Mouse (Mus musculus) MEL (cell line): ENCODE data around the gene Prim1.

Experiments used
- CHD2 ChIP-seq: IDR thresholded peaks from 2 replicates; pipeline ENCODE4 v1.6.1; 2011; ENCODE audit warnings: low read length, improper control_type of control experiment
- CTCF ChIP-seq, 3 experiments: IDR thresholded peaks in 2 of 3; conservative IDR thresholded peaks in 1 of 3; 2 replicates each; pipeline ENCODE4 v1.5.1; 2011 to 2012; ENCODE audit warnings: low read length in 3 of 3, low read depth in 2 of 3, mild to moderate bottlenecking in 2 of 3, improper control_type of control experiment in 1 of 3, inconsistent platforms in 1 of 3, mixed read lengths in 1 of 3, moderate library complexity in 1 of 3; ENCODE audit not compliant: control insufficient read depth in 1 of 3, insufficient read depth in 1 of 3, poor library complexity in 1 of 3, severe bottlenecking in 1 of 3
- E2F4 ChIP-seq: IDR thresholded peaks from 2 replicates; pipeline ENCODE4 v1.6.1; 2011; ENCODE audit warnings: low read depth, low read length, improper control_type of control experiment, borderline replicate concordance
- EP300 ChIP-seq, 2 experiments: IDR thresholded peaks; 2 replicates each; pipeline ENCODE4 v1.6.1; 2011; ENCODE audit warnings: improper control_type of control experiment in 2 of 2, low read length in 2 of 2, low read depth in 1 of 2, mild to moderate bottlenecking in 1 of 2
- ETS1 ChIP-seq: IDR thresholded peaks from 2 replicates; pipeline ENCODE4 v1.6.1; 2012; ENCODE audit warnings: low read depth, mild to moderate bottlenecking, inconsistent platforms, low read length, improper control_type of control experiment, moderate library complexity
- MAX ChIP-seq: IDR thresholded peaks from 2 replicates; pipeline ENCODE4 v1.6.1; 2011; ENCODE audit warnings: low read length, improper control_type of control experiment
- POLR2A ChIP-seq, 2 experiments: IDR thresholded peaks; 2 replicates each; pipeline ENCODE4 v1.6.1; 2011 to 2012; ENCODE audit warnings: low read length in 2 of 2, mild to moderate bottlenecking in 2 of 2, control low read depth in 1 of 2, improper control_type of control experiment in 1 of 2, low read depth in 1 of 2, moderate library complexity in 1 of 2; ENCODE audit not compliant: control insufficient read depth in 1 of 2, insufficient read depth in 1 of 2, poor library complexity in 1 of 2
- POLR2AphosphoS2 ChIP-seq: IDR thresholded peaks from 2 replicates; pipeline ENCODE4 v1.6.1; 2011; ENCODE audit warnings: low read length, improper control_type of control experiment
- SMC3 ChIP-seq: IDR thresholded peaks from 2 replicates; pipeline ENCODE4 v1.6.1; 2011; ENCODE audit warnings: low read depth, low read length, improper control_type of control experiment
- USF1 ChIP-seq: IDR thresholded peaks from 2 replicates; pipeline ENCODE4 v1.6.1; 2014; ENCODE audit warnings: low read depth, mild to moderate bottlenecking, inconsistent platforms, low read length, improper control_type of control experiment, moderate library complexity
- ZC3H11A ChIP-seq: IDR thresholded peaks from 2 replicates; pipeline ENCODE4 v1.6.1; 2012; ENCODE audit warnings: low read depth, mild to moderate bottlenecking, inconsistent platforms, low read length, improper control_type of control experiment

DNA sequence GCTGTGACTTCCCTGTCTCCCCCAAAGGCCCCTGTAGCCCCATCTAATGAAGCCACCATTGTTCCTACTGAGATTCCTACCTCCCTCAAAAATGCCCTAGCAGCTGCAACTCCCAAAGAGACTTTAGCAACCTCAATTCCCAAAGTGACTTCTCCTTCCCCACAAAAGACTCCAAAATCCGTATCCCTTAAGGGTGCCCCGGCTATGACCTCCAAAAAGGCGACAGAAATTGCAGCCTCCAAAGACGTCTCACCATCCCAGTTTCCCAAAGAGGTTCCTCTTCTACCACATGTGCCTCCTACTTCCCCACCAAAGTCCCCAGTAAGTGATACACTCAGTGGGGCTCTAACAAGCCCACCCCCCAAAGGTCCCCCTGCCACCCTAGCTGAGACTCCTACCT lies 26.7 kb downstream of the Prim1 start:
- TF ChIP-seq CHD2 = no peak
- TF ChIP-seq POLR2A (IDR thresholded peaks at IDR 0.05; ENCODE audit: control insufficient read depth in 1 of 2, insufficient read depth in 1 of 2, low read depth in 1 of 2, low read length in 2 of 2, poor library complexity in 1 of 2) = no peak; a peak in 1 of 4 replicates
- TF ChIP-seq EP300 (IDR thresholded peaks at IDR 0.05; ENCODE audit: low read depth in 1 of 2, low read length in 2 of 2) = no peak
- TF ChIP-seq CTCF (IDR thresholded peaks at IDR 0.05 in 2 of 3, conservative IDR thresholded peaks at IDR 0.05 in 1 of 3; ENCODE audit: control insufficient read depth in 1 of 3, insufficient read depth in 1 of 3, low read depth in 2 of 3, low read length in 3 of 3, poor library complexity in 1 of 3, severe bottlenecking in 1 of 3) = no peak
- TF ChIP-seq USF1 = no peak
- TF ChIP-seq MAX = no peak
- TF ChIP-seq ZC3H11A = no peak
- TF ChIP-seq ETS1 = no peak
- no peak for TF ChIP-seq SMC3
- TF ChIP-seq E2F4 = no peak
- TF ChIP-seq POLR2AphosphoS2 = no peak
